Mouse (Mus musculus) thymus, adult 18-20 months (tissue): ENCODE measurements around the gene Hist1h2bq.

Source experiments
- DNase-seq, 2 experiments: peaks; one replicate each; pipeline ENCODE4 v3.0.0; 2022; ENCODE audit warnings: mixed read lengths in 2 of 2

Gene Hist1h2bq

GRCm38 (mm10) chr13:21787760-21788593 is 22.0 kb downstream of the Hist1h2bq start:
- DNase-seq: no peak

- DNase-seq: peak; percentile 71 to 91
These were observed 22.9 kb downstream of the Hist1h2bq start, which contains the start of the genes Hist1h2an and Hist1h2bp for GRCm38 (mm10) chr13:21786899-21787629. Hist1h2an (minus strand) TSS chr13:21787218. Hist1h2bp (plus strand) TSS chr13:21787461.

- DNase-seq: no peak
These were observed 23.7 kb downstream of the Hist1h2bq start for GRCm38 (mm10) chr13:21786189-21786898.

- no peak for DNase-seq
These were observed 25.7 kb downstream of the Hist1h2bq start for GRCm38 (mm10) chr13:21784311-21784710.

- peak in 1 of 2 experiments; percentile 32 for DNase-seq
These were observed 26.2 kb downstream of the Hist1h2bq start for GRCm38 (mm10) chr13:21783734-21784161.

- DNase-seq: peak; percentile 24 to 61
These were observed 26.8 kb downstream of the Hist1h2bq start, which contains the start of gene Hist1h3i for GRCm38 (mm10) chr13:21783255-21783617. Hist1h3i (minus strand) TSS chr13:21783370.

- DNase-seq: peak in 1 of 2 experiments; percentile 46
These were observed 27.4 kb downstream of the Hist1h2bq start for GRCm38 (mm10) chr13:21782361-21783254.

GRCm38 (mm10) chr13:21781639-21782038 is 28.4 kb downstream of the Hist1h2bq start:
- DNase-seq: no peak

GRCm38 (mm10) chr13:21781021-21781555 is 28.9 kb downstream of the Hist1h2bq start:
- no peak for DNase-seq

GRCm38 (mm10) chr13:21779767-21780731 is 29.9 kb downstream of the Hist1h2bq start, which contains the start of gene Hist1h1b:
Hist1h1b (minus strand) TSS chr13:21780625.
- DNase-seq: peak; percentile 62 to 76

- peak; percentile 50 to 74 for DNase-seq
These were observed 30.9 kb downstream of the Hist1h2bq start for GRCm38 (mm10) chr13:21778814-21779766.
